Mouse (Mus musculus) embryonic fibroblast, embryonic 13.5 days (primary cell): Measurements from ENCODE around the gene Mettl2.

ENCODE experiments used
- CTCF ChIP-seq: IDR thresholded peaks from 2 replicates; pipeline ENCODE4 v1.5.1; 2011; ENCODE audit warnings: mild to moderate bottlenecking, control low read depth, low read length, moderate library complexity, borderline replicate concordance; ENCODE audit not compliant: insufficient read depth
- POLR2A ChIP-seq: IDR thresholded peaks from 2 replicates; pipeline ENCODE4 v1.6.1; 2011; ENCODE audit warnings: low read depth, mild to moderate bottlenecking, control low read depth, low read length, moderate library complexity

DNA sequence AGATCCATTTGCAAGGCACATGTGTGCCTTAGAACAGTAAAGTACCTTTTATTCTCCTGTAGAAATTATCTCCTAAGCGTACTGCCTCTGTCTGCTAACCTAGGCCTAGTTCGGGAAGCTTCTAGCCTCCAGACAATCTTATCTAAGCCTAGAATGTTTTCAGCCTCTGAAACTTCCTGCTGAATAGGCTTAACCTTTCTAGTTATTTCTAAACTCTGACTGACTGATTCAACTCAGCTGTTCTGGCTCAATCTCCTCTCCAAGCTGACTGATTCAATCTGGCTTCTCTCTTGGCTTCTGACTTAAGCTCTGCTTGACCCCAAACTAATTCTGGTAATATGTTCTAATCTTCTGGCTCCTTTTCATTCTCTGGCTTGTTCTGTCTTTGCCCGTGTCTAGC lies 23.1 kb downstream of the Mettl2 start:
- TF ChIP-seq CTCF (no peak), POLR2A (no peak)
